Mouse (Mus musculus) hindbrain, postnatal 0 days (tissue): Measurements from ENCODE around the gene Cntrob. TPM values are rescaled to one million over a fixed set of nuclear protein-coding genes. Genes with fewer than 3 reads are reported as not detected.

Experiments
- ATAC-seq: fragments of 200-750 bp; cut with Nextera tagmentation; 2 replicates; pipeline ENCODE4 v1.8.0; 2017; ENCODE audit warnings: mild to moderate bottlenecking, moderate TSS enrichment, moderate library complexity
- DNase-seq: peaks from one replicate; pipeline ENCODE4 v3.0.0-alpha.2; 2015; ENCODE audit warnings: low spot score
- H3K27ac ChIP-seq: fragments of 300-500 bp; sonication (generic); 2 replicates; pipeline ENCODE4 v1.5.1; 2014; ENCODE audit warnings: mild to moderate bottlenecking
- H3K27me3 ChIP-seq: fragments of 300-500 bp; sonication (generic); 2 replicates; pipeline ENCODE4 v1.6.1; 2014; ENCODE audit warnings: low read length, mixed read lengths; ENCODE audit not compliant: insufficient read depth
- H3K36me3 ChIP-seq: fragments of 300-500 bp; sonication (generic); 2 replicates; pipeline ENCODE4 v1.6.1; 2014; ENCODE audit warnings: low read length, mixed read lengths; ENCODE audit not compliant: insufficient read depth
- H3K4me1 ChIP-seq: fragments of 300-500 bp; sonication (generic); 2 replicates; pipeline ENCODE4 v1.6.1; 2014; ENCODE audit warnings: antibody characterized with exemption, low read length, mixed read lengths; ENCODE audit not compliant: insufficient read depth
- H3K4me2 ChIP-seq: fragments of 300-500 bp; sonication (generic); 2 replicates; pipeline ENCODE4 v1.6.1; 2014; ENCODE audit warnings: low read depth, mild to moderate bottlenecking, low read length, moderate library complexity, mixed read lengths
- H3K4me3 ChIP-seq: fragments of 300-500 bp; sonication (generic); 2 replicates; pipeline ENCODE4 v1.5.1; 2014; ENCODE audit warnings: low read length
- H3K9ac ChIP-seq: fragments of 300-500 bp; sonication (generic); replicated peaks from 2 replicates; pipeline ENCODE4 v1.6.1; 2014; ENCODE audit warnings: mild to moderate bottlenecking, low read length, moderate library complexity, mixed read lengths
- H3K9me3 ChIP-seq: fragments of 300-500 bp; sonication (generic); 2 replicates; pipeline ENCODE4 v1.6.1; 2016; ENCODE audit warnings: low read length, mixed read lengths
- CTCF ChIP-seq: IDR thresholded peaks from 2 replicates; pipeline ENCODE4 v1.5.1; 2016; ENCODE audit warnings: antibody characterized with exemption, control low read depth, low read depth
- WGBS: fragments of 180-500 bp; shearing (Covaris S2); extraction: QIAGEN DNeasy Blood & Tissue Kit; methylation state at CpG from one replicate; pipeline ENCODE4 v1.1.7; 2014; 5-methylcytosine and 5-hydroxymethylcytosine counted together
- polyA plus RNA-seq: library from polyadenylated mRNA; unstranded; fragments of >200 nt; fragmentation: Nextera tagmentation; extraction: Ambion mirVana; gene quantifications from 2 replicates; pipeline ENCODE4 v1.2.1, GENCODE M21; 2015
- total RNA-seq: library from RNA; depleted of rRNA; stranded (reverse); fragments of >200 nt; gene quantifications from 2 replicates; pipeline ENCODE4 v1.2.3, GENCODE M21; 2014

The Cntrob gene
- total and polyA plus RNA-seq, 2 experiments from 2014 or later, result 11.0 to 13.3 TPM

DNA sequence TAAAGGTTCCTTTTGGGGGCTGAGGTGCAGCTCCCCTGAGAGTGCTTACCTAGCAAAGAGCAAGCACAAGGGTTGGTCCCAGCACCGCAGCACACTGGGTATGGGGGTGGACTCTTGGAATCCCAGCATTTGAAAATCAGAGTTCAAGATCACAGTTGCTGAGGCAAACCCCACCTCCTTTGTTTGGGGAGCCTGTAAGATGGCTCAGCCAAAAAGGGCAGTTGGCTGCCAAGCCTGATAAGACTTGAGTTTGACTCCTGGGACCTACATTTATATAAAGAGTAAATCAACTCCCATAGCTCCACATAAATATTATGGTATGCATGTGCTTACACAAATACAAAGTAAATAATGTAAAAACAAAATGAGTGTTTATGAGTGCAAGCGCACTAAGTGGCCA, 17.5 kb downstream of the Cntrob start:
- no peak overlapping the region for H3K4me2 ChIP-seq
- TF ChIP-seq CTCF, result no peak
- peaks cover 43% of the 10 kb centered on the region for H3K36me3 ChIP-seq

DNA sequence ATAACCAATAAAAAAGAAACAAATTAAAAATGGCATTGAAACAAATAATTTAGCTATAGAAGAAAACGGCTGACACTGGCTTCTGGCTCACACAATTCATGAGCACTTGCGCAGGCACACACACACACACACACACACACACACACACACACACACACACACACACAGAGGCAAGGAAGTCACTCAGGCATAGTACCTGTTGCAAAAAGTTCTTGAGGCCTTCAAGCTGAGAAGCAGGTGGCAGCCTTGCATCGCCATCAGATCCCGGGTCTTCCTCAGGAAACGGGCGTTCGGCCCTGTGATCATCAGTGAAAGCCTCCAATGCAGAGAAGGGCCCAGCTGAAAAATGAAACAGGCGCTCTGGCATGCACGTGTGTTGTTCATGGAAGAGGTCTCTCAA, 18.3 kb downstream of the Cntrob start:
- Histone ChIP-seq H3K36me3 (peaks cover 41% of the 10 kb centered on the region), H3K4me2 (no peak overlapping the region), H3K4me1 (no peaks in the 10 kb centered on the region), H3K27ac (no peak overlapping the region), H3K9me3 (no peaks in the 10 kb centered on the region), H3K27me3 (no peaks in the 10 kb centered on the region), H3K9ac (no peak overlapping the region), H3K4me3 (no peak overlapping the region)
- WGBS, result 95% methylated on average over 9 of the region's 9 CpGs
- DNase-seq (no peak), ATAC-seq (no peak)
- no peak for TF ChIP-seq CTCF

More for the DNA sequence above, 17.5 kb downstream of the Cntrob start:
- Histone ChIP-seq H3K9ac (no peak overlapping the region), H3K27me3 (no peaks in the 10 kb centered on the region), H3K27ac (no peak overlapping the region), H3K9me3 (no peaks in the 10 kb centered on the region), H3K4me1 (no peaks in the 10 kb centered on the region), H3K4me3 (no peak overlapping the region)
- ATAC-seq (no peak), DNase-seq (no peak)
- 96% methylated on average over 2 of the region's 2 CpGs for WGBS

DNA sequence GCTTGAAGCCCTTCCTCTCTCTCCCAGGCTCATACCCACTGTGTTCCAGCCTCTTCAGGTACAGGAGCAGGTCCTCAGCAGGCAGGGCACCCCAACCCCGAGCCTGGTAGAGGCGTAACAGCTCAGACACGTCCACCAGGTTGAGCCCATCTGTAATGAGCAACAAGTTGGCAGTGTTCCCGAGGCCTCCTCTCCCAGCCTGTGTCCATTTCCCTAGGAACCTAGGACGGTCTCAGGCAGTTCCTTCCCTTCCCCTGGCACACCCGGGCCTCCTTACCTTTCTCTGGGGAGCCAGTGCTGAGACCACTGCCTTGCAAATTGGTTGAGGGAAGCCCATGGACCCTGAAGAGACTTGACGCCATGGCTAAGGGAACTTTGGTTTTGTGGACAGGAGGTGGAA, 20.8 kb downstream of the Cntrob start:
- WGBS, result 80% methylated on average over 7 of the region's 7 CpGs
- no peaks in the 10 kb centered on the region for H3K4me1 ChIP-seq

DNA sequence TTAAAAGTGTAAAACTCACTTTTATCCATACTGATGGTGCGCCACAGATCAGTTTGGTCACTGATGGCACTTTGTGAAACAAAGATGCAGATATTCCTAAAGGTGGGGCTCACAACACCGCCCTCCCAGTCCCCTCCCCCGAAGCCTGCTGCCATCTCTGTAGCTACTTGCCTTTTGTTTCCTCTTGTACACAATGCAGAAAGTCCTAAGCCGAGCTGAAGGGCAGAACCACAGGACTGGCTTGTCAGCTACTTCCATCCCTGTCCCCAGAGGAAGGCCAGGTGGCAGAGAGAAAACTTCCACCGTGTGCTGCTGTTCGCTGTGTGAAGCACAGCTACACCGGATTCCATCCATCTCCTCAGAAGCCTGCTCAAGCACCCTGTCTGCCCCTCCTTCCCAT, 25.3 kb downstream of the Cntrob start:
- Histone ChIP-seq H3K9me3 (no peaks in the 10 kb centered on the region), H3K9ac (no peak overlapping the region), H3K4me2 (no peak overlapping the region), H3K4me3 (no peak overlapping the region), H3K27me3 (no peaks in the 10 kb centered on the region), H3K36me3 (peaks cover 12% of the 10 kb centered on the region), H3K4me1 (no peaks in the 10 kb centered on the region), H3K27ac (no peak overlapping the region)
- no peak for DNase-seq
- no peak for TF ChIP-seq CTCF
- WGBS, result 77% methylated on average over 7 of the region's 7 CpGs
- ATAC-seq, result no peak

More for the DNA sequence above, 20.8 kb downstream of the Cntrob start:
- Histone ChIP-seq H3K36me3 (peaks cover 31% of the 10 kb centered on the region), H3K27ac (no peak overlapping the region), H3K4me3 (no peak overlapping the region), H3K9ac (no peak overlapping the region), H3K9me3 (no peaks in the 10 kb centered on the region), H3K4me2 (no peak overlapping the region), H3K27me3 (no peaks in the 10 kb centered on the region)
- ATAC-seq (no peak), DNase-seq (no peak)
- no peak for TF ChIP-seq CTCF

DNA sequence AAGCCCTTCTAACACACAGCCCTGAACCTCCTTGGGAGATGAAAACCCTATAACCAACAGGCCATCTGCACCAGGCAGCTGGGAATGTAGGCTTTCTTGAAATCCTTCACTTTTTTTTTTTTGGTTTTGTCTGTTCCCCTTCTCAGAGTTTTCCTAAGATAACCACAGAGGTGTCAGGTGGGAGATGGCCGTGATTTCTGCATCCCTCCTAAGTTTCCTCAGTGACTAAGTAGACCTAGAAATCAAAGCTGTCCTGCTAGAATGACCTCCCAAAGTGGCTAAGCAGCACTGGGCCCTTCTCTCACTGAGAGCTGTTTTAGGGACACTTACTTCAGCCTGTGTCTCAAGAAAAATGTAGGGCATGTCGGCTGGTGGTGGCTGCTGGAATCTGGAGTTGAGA, 25.8 kb downstream of the Cntrob start:
- WGBS, result 88% methylated on average over 2 of the region's 2 CpGs
- peaks cover 8% of the 10 kb centered on the region for H3K36me3 ChIP-seq

DNA sequence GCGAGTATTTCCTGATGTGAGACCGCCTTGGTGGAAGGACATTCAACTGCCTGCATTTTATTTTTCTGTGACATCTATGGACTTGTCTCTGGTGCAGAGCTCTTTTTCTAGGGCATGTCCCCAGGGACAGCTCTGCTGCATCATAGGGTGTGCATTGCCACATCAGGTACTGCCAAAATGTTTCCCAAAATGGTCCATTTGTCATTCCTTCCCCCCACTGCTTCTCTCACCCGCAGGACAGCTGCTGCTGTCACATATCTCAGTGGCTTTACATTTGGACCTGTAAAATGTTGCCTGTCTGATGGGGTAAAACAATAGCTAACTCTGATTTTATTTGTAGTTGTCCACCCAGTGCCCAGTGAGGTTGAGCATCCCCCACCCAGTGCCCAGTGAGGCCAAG, 28.3 kb downstream of the Cntrob start:
- Histone ChIP-seq H3K27ac (no peak overlapping the region), H3K36me3 (peaks cover 5% of the 10 kb centered on the region; the same call in 1 of the 2 replicates), H3K4me2 (no peak overlapping the region), H3K4me3 (no peak overlapping the region), H3K9ac (no peak overlapping the region), H3K4me1 (no peaks in the 10 kb centered on the region), H3K27me3 (no peaks in the 10 kb centered on the region), H3K9me3 (no peaks in the 10 kb centered on the region)
- DNase-seq (no peak), ATAC-seq (no peak)
- no peak for TF ChIP-seq CTCF
- 90% methylated on average over 3 of the region's 3 CpGs for WGBS

More for the DNA sequence above, 25.8 kb downstream of the Cntrob start:
- Histone ChIP-seq H3K9me3 (no peaks in the 10 kb centered on the region), H3K27ac (no peak overlapping the region), H3K4me3 (no peak overlapping the region), H3K4me2 (no peak overlapping the region), H3K9ac (no peak overlapping the region), H3K4me1 (no peaks in the 10 kb centered on the region), H3K27me3 (no peaks in the 10 kb centered on the region)
- ATAC-seq (no peak), DNase-seq (no peak)
- no peak for TF ChIP-seq CTCF

DNA sequence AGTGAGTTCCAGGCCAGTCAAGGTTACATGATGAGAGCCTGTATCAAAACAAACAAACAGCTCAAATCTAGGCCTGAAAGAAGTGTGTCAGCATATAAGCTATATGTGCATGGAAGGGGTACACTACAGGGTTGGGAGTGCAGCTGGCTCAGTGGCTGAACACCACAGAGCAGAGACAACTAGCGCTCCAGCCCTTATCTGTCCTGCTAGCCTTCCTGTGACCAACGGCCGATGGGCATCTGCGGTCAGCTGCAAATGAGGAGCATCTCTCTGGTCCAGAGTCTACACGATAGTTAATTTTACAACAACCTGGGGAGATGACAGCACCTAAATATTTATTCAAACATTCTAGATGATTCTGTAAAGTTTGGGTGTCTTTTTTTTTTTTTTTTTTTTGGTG, 32.5 kb downstream of the Cntrob start:
- 95% methylated on average over 5 of the region's 5 CpGs for whole genome bisulfite sequencing
- ATAC-seq (no peak), DNase-seq (no peak)
- no peak overlapping the region for H3K9ac ChIP-seq
- H3K27ac ChIP-seq, result no peak overlapping the region
- H3K4me3 ChIP-seq, result no peak overlapping the region
- H3K4me1 ChIP-seq, result no peaks in the 10 kb centered on the region
- no peaks in the 10 kb centered on the region for H3K27me3 ChIP-seq
- H3K9me3 ChIP-seq, result no peaks in the 10 kb centered on the region
- no peak for TF ChIP-seq CTCF
- H3K36me3 ChIP-seq, result no peaks in the 10 kb centered on the region
- no peak overlapping the region for H3K4me2 ChIP-seq
